Mouse (Mus musculus): Measurements from ENCODE around the gene Zfp318.

The Zfp318 gene

DNA sequence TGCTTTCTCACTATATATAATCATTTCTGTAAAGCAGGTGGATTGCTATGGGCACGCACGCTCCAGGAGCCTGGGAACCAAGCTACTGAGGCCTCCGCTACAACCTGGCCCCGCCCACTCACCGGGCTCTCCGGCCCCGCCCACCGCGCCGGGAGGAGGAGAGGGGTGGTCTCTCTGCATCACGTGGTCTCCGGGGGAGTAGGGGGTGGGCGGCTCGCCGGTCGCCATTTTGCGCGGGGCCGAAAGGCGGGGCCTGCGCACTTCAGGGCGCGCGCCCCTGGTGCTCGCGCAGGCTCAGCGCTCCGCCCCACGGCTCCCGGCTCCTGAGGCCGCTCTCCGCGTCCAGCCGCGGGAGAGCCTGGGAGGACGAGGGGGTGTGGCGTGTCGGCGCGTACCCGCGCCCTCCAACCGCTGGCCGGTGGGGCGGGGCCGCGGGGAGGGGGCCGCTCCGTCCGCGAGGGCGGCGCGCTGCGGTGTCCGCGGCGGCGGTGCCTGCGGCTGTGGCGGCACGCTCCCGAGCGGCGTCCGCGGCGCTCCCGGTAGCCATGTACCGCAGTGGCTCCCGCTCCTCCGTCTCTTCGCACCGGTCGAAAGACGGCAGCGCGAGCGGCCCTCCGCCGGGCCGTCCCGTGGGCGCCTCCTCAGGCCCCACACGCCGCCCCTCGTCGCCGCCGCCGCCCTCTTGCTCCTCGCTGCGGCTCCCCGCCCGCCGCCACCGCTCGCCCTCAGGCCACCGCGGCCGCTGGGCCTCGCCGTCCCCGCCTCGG lies at the start of gene Zfp318:
Zfp318 (plus strand) TSS at position 438 of the 767 bp plus-strand sequence.
- peak; percentile 91 to 97 for DNase-seq (ENCODE audit: low spot score in 2 of 2)

- DNase-seq (ENCODE audit: low spot score in 2 of 2): peak in 1 of 2 experiments; percentile 30
Observed at GRCm38 (mm10) chr17:46336475-46336874, 47.1 kb upstream of the Zfp318 start.

GRCm38 (mm10) chr17:46341208-46341607 lies 42.3 kb upstream of the Zfp318 start:
- peak in 1 of 2 experiments; percentile 38 for DNase-seq (ENCODE audit: low spot score in 2 of 2)

GRCm38 (mm10) chr17:46351026-46351700 lies 32.4 kb upstream of the Zfp318 start:
- no peak for DNase-seq (ENCODE audit: low spot score in 2 of 2)

GRCm38 (mm10) chr17:46371783-46372182 lies 11.7 kb upstream of the Zfp318 start:
- peak; percentile 55 to 72 for DNase-seq (ENCODE audit: low spot score in 2 of 2)

DNA sequence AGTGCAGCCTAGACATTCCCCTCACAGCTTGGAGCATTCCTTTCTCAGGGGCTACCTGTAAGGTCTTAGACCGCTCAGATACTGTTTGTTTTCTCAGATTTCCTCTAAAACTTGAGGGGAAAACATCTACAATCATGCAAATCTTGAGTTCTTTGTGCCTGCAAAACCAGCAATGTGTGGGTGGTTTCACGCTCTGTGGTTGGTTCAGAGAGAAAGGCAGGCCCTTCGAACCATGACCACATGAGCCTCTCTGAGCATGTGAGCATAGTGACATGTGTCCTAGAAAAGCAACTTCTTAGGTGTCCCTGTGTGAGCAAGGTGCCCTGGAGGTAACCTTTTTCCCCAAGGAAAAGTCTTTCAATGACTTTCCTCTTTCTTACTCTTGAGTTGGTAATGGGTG lies 5.0 kb upstream of the Zfp318 start:
- peak; percentile 10 to 63 for DNase-seq (ENCODE audit: low spot score in 2 of 2)

DNA sequence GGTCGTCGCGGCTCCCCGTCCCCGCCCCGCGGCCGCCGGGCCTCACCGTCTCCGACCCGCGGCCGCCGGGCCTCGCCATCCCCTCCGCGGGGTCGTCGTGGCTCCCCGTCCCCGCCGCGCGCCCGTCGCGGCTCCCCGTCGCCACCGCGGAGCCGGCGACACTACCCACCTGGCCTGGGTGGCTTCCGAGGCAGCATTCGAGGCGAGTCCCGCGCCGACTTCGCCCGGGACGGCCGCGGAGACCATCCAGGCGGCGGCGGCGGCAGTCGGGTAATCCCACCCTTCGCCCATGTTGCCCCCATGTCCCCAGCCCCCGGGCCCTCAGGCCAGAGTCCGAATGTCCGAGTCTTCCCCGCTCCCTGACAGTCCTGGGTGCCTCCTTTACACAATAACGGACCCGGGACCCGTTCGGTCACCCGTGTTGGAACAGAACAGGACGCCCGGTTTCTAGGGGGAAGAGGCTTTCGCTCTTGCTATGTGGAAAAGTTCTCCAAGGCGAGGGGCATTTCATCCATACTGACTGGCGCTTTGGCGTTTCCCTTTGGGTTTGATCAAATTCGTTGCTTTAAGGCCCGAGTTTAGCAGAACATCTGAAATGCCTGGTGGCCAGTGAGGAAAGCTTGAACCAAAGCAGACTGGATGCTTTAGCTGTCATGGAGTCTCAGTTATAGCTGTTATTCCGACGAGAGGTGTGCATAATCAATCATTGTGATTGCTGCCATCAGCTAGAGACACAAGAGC lies 700 bp downstream of the Zfp318 start:
- DNase-seq (ENCODE audit: low spot score in 2 of 2): peak in 1 of 2 experiments; percentile 6

- DNase-seq (ENCODE audit: low spot score in 2 of 2): peak; percentile 62 to 72
Observed at GRCm38 (mm10) chr17:46388200-46388599, 4.7 kb downstream of the Zfp318 start.

DNA sequence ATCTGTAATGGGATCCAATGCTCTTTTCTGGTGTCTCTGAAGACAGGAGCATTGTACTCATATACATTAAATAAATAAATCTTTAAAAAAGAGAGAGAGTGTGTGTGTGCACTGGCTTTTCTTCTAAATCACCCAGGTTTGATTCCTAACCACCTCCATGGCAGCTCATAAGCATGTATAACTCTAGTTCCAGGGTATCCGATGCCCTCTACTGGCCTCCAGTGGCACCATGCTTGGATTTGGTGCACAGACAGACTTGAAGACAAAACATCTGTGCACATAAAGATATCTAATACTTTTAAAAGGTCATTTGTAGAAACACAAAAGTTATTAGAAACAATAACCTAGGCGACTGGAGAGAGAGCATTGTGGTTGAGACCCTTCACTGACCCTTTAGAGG lies 9.5 kb downstream of the Zfp318 start:
- peak; percentile 20 to 54 for DNase-seq (ENCODE audit: low spot score in 2 of 2)

- DNase-seq (ENCODE audit: low spot score in 2 of 2): no peak
Observed at GRCm38 (mm10) chr17:46394631-46395030, 11.1 kb downstream of the Zfp318 start.

GRCm38 (mm10) chr17:46408478-46408877 lies 24.9 kb downstream of the Zfp318 start:
- DNase-seq (ENCODE audit: low spot score in 2 of 2): no peak

DNA sequence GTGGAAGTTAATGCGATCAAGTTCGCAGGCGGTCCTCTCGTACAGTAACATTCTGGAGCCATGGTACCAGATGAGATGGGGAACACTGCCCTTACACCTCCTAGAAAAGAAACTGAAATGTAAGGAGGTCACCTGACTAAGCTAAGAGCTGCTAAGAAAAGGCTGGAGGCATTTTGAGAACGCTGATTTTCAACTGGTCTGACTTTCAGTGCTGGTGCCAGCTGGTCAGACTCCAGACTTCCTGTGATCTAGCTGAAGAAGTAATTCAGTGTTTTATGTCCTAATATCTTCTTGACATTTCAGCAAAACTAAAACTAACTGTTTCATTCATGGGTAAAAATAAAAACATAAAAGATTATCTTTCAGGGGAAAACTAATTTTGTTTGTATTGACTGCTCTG lies 35.1 kb downstream of the Zfp318 start:
- DNase-seq (ENCODE audit: low spot score in 2 of 2): no peak

GRCm38 (mm10) chr17:46419717-46420116 lies 36.2 kb downstream of the Zfp318 start:
- no peak for DNase-seq (ENCODE audit: low spot score in 2 of 2)

DNA sequence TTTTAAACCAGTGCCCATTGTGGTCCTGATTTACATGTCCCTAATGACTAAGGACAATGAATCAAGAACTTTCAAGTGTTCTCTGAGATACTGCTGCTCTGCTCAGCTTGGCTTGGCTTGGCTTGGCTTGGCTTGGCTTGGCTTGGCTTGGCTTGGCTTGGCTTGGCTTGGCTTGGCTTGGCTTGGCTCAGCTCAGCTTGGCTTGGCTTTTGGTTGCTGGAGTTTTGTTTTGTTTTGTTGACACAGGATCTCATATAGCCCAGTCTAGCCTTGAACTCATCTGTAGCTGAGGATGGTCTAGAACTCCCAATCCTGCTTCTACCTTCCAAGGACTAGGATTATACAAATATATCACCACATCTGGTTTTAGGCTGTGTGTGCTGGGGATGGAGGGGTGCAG lies 43.0 kb downstream of the Zfp318 start:
- no peak for DNase-seq (ENCODE audit: low spot score in 2 of 2)

DNA sequence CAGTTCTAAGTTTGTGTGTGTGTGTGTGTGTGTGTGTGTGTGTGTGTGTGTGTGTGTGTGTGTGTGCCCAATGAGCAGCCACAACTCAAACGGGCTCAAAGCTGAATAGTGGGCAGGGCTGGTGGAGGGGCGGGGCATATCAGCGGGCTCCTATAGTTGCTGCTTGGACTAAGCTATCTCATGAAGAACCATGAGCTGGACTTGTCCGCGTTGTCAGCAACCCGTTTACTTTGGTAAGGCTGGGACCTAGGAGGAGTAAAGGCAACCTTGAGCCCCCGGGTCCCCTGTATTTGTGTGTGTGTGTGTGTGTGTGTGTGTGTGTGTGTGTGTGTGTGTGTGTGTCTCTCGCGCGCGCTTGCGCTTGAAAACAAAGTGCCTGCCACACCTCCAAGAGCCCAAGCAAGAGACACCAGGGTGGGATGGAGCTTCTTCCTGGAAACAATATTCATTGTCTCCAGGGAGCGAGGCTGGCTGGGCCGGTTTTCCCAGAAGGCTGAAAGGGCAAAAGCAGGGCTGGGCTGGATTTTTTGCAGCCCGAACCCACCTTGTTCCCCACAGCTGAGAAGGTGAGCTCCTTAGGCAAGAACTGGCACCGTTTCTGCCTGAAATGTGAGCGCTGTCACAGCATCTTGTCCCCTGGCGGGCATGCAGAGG lies 45.4 kb downstream of the Zfp318 start, which contains the start of gene Crip3:
Crip3 (plus strand) TSS at position 166 of the 654 bp plus-strand sequence.
- no peak for DNase-seq (ENCODE audit: low spot score in 2 of 2)

- DNase-seq (ENCODE audit: low spot score in 2 of 2): peak; percentile 32 to 40
Observed at GRCm38 (mm10) chr17:46433627-46434026, 50.1 kb downstream of the Zfp318 start.

DNA sequence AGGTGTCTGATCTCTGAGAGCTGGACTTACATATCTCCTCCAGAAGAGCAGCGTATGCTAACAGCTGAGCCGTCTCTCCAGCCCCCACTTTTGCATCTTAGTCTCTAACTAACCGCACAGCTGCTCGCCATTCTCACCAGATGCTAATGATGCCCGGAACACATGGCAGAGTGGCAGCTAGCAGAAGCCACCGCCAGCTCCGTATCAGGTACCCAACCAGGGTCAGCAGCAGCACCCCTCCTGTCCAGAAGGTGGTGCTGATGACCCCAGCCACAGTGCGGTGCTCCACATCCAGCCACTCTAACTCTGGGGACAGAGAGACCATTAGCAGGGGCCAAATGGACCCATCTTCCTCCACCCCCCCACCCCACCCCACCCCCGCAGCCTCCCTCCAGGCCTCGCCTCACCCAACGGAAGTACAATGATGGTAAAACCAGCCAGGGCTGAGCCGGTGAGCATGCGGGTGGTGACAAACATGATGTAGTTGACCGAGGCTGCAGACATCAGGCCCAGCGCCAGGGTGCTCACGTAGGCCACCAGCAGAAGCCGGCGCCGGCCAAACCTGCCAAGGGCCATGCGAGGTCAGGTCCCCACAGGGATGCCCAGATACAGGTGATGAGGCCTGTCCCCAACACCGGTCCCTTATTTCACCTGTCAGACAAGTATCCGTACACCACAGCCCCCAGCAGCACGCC lies 53.3 kb downstream of the Zfp318 start:
- peak; percentile 12 to 40 for DNase-seq (ENCODE audit: low spot score in 2 of 2)

DNA sequence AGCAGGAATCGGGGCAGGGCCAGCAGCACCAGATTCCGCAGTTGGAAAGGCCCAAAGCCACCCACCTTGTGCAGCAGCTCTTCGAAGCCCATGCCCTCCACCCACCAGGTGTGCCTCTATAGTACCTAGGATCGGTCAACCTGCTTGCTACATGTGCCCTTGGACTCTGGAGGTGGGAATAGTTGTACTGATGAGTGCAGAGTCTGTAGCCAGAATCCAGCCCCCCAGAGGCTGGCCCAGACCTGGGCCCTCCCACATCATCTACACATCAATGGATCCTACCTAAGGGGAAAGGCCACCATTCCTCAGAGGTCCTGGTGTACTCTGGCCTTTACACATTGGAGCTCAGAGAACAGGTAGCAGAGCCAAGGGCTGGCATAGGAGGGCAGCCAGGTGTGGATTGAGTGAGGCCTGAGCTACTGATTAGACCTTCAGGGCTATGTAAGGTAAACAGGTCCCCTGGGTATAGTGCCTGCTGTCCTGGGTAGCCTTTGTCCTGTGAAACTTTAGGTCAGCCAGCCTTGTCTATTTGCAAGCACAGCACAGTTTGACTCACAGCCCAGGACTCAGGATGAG lies 54.9 kb downstream of the Zfp318 start, which contains the start of gene Slc22a7:
Slc22a7 (minus strand) TSS at position 160 of the 576 bp plus-strand sequence.
- no peak for DNase-seq (ENCODE audit: low spot score in 2 of 2)

DNA sequence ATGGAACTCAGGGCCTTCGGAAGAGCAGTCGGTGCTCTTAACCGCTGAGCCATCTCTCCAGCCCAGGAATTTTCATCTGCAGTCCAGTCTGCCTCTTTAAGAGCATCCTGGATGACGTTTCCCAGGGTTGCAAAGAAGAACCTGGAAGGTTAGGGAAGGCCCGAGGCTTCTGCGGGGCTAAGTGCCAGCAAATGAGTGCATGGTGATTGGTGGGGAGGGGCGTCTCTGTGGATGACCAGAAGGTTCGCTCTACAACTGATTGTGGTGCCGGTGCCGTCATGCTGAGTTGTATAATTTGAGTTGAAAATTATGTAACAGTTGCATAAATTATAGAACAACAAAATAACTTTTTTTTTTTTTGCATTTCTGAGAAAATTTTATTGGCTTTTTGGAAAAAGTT lies 55.6 kb downstream of the Zfp318 start:
- no peak for DNase-seq (ENCODE audit: low spot score in 2 of 2)

GRCm38 (mm10) chr17:46444839-46445579 lies 61.5 kb downstream of the Zfp318 start:
- no peak for DNase-seq (ENCODE audit: low spot score in 2 of 2)

Measured in natural killer cell, adult 2 months (primary cell).